Mouse (Mus musculus): Measurements from ENCODE around the gene Faf2. TPM values are rescaled to one million over a fixed set of nuclear protein-coding genes. Genes with fewer than 3 reads are reported as not detected.
"Not testable (repeated sequence)": the region's sequence is repeated elsewhere in the genome, so short reads cannot be mapped to it uniquely, and the experiment has no call there.

Gene Faf2
- polyA plus RNA-seq, 1 experiment from 2014 or later, result 120 TPM

- ATAC-seq (ENCODE audit: insufficient number of reproducible peaks, insufficient read depth, low FRiP score, low read depth), result peak; percentile 78
- Histone ChIP-seq H3K4me2 (replicated peaks; ENCODE audit: low read depth, low read length) (peak within 1 kb of the TSS; percentile 95), H3K9ac (replicated peaks; ENCODE audit: low read depth, low read length) (peak within 1 kb of the TSS; percentile 67), H3K4me1 (ENCODE audit: control insufficient read depth, insufficient read depth, low read length) (peaks cover 7% of the 10 kb centered on the region; the same call in 1 of the 2 replicates), H3K4me3 (ENCODE audit: low read depth, low read length) (peak within 1 kb of the TSS; percentile 62), H3K9me3 (ENCODE audit: control insufficient read depth, low read depth, low read length) (no peaks in the 10 kb centered on the region), H3K36me3 (ENCODE audit: control insufficient read depth, insufficient read depth, low read length) (no peaks in the 10 kb centered on the region; the same call in 1 of the 2 replicates), H3K27ac (ENCODE audit: low read length) (peak within 1 kb of the TSS; percentile 44; the same call in 1 of the 2 replicates), H3K27me3 (ENCODE audit: control insufficient read depth, insufficient read depth, low read length) (no peaks in the 10 kb centered on the region)
- WGBS, result under 1% methylated on average over 66 of the region's 66 CpGs
Measured at GRCm38 (mm10) chr13:54610972-54611754, 10.4 kb upstream of the Faf2 start, which contains the start of gene Cltb. Cltb (minus strand) TSS chr13:54611344.

DNA sequence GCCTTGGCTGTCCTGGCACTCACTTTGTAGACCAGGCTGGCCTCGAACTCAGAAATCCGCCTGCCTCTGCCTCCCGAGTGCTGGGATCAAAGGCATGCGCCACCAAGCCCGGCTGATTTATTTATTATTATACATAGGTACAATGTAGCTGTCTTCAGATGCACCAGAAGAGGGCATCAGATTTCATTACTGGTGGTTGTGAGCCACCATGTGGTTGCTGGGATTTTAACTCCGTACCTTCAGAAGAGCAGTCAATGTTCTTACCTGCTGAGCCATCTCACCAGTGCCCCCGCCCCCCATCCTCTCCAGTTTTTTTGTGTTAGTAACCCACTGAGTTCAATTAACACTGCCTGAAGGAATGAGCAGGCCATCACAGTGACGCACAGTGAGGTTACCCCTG, 8.4 kb upstream of the Faf2 start:
- not testable (repeated sequence) for ATAC-seq (ENCODE audit: insufficient number of reproducible peaks, insufficient read depth, low FRiP score, low read depth); H3K27me3 ChIP-seq (ENCODE audit: control insufficient read depth, insufficient read depth, low read length); H3K9ac ChIP-seq (replicated peaks; ENCODE audit: low read depth, low read length); H3K36me3 ChIP-seq (ENCODE audit: control insufficient read depth, insufficient read depth, low read length); H3K9me3 ChIP-seq (ENCODE audit: control insufficient read depth, low read depth, low read length); H3K27ac ChIP-seq (ENCODE audit: low read length); H3K4me2 ChIP-seq (replicated peaks; ENCODE audit: low read depth, low read length); H3K4me3 ChIP-seq (ENCODE audit: low read depth, low read length); H3K4me1 ChIP-seq (ENCODE audit: control insufficient read depth, insufficient read depth, low read length)
- 81% methylated on average over 8 of the region's 8 CpGs for WGBS

DNA sequence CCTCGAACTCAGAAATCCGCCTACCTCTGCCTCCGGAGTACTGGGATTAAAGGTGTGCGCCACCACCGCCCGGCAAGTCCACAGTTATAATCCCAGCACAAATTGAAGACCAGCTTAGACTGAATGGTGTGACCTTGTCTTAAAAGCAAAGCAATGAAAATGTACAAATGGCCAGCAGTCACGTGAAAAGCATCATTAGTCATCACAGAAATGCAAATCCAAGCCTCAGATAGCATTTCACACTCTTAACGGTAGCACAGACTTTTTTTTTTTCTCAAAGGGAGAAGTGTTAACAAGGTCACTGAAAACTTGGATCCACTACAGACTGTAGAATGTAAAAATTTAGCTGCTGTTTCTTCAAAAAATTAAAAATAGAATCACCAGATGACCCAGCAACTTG, 5.3 kb upstream of the Faf2 start:
- Histone ChIP-seq H3K36me3 (ENCODE audit: control insufficient read depth, insufficient read depth, low read length) (no peaks in the 10 kb centered on the region), H3K27ac (ENCODE audit: low read length) (no peak overlapping the region), H3K4me3 (ENCODE audit: low read depth, low read length) (no peak overlapping the region), H3K9me3 (ENCODE audit: control insufficient read depth, low read depth, low read length) (no peaks in the 10 kb centered on the region), H3K4me1 (ENCODE audit: control insufficient read depth, insufficient read depth, low read length) (no peaks in the 10 kb centered on the region), H3K4me2 (replicated peaks; ENCODE audit: low read depth, low read length) (no peak overlapping the region), H3K9ac (replicated peaks; ENCODE audit: low read depth, low read length) (no peak overlapping the region), H3K27me3 (ENCODE audit: control insufficient read depth, insufficient read depth, low read length) (no peaks in the 10 kb centered on the region)
- no peak for ATAC-seq (ENCODE audit: insufficient number of reproducible peaks, insufficient read depth, low FRiP score, low read depth)
- 73% methylated on average over 8 of the region's 8 CpGs for WGBS

GRCm38 (mm10) chr13:54616998-54617397, 4.6 kb upstream of the Faf2 start:
- H3K9me3 ChIP-seq (ENCODE audit: control insufficient read depth, low read depth, low read length), result no peaks in the 10 kb centered on the region
- no peak overlapping the region for H3K9ac ChIP-seq (replicated peaks; ENCODE audit: low read depth, low read length)
- H3K4me2 ChIP-seq (replicated peaks; ENCODE audit: low read depth, low read length), result no peak overlapping the region
- 64% methylated on average over 6 of the region's 6 CpGs for WGBS
- H3K4me3 ChIP-seq (ENCODE audit: low read depth, low read length), result no peak overlapping the region
- no peak overlapping the region for H3K27ac ChIP-seq (ENCODE audit: low read length)
- H3K36me3 ChIP-seq (ENCODE audit: control insufficient read depth, insufficient read depth, low read length), result no peaks in the 10 kb centered on the region
- no peaks in the 10 kb centered on the region for H3K27me3 ChIP-seq (ENCODE audit: control insufficient read depth, insufficient read depth, low read length)
- no peaks in the 10 kb centered on the region for H3K4me1 ChIP-seq (ENCODE audit: control insufficient read depth, insufficient read depth, low read length)
- ATAC-seq (ENCODE audit: insufficient number of reproducible peaks, insufficient read depth, low FRiP score, low read depth), result no peak

GRCm38 (mm10) chr13:54621960-54622521, 457 bp downstream of the Faf2 start:
- no peaks in the 10 kb centered on the region for H3K9me3 ChIP-seq (ENCODE audit: control insufficient read depth, low read depth, low read length)
- peak overlapping the region; percentile 87 for H3K9ac ChIP-seq (replicated peaks; ENCODE audit: low read depth, low read length)
- H3K36me3 ChIP-seq (ENCODE audit: control insufficient read depth, insufficient read depth, low read length), result no peaks in the 10 kb centered on the region
- under 1% methylated on average over 27 of the region's 27 CpGs for WGBS
- peak overlapping the region; percentile 82 for H3K27ac ChIP-seq (ENCODE audit: low read length)
- H3K4me3 ChIP-seq (ENCODE audit: low read depth, low read length), result peak overlapping the region; percentile 96
- H3K4me1 ChIP-seq (ENCODE audit: control insufficient read depth, insufficient read depth, low read length), result peaks cover 14% of the 10 kb centered on the region; the same call in 1 of the 2 replicates
- no peaks in the 10 kb centered on the region for H3K27me3 ChIP-seq (ENCODE audit: control insufficient read depth, insufficient read depth, low read length)
- H3K4me2 ChIP-seq (replicated peaks; ENCODE audit: low read depth, low read length), result peak overlapping the region; percentile 92
- peak; percentile 73; the same call in 1 of the 2 replicates for ATAC-seq (ENCODE audit: insufficient number of reproducible peaks, insufficient read depth, low FRiP score, low read depth)

- Histone ChIP-seq H3K9ac (replicated peaks; ENCODE audit: low read depth, low read length) (no peak overlapping the region), H3K36me3 (ENCODE audit: control insufficient read depth, insufficient read depth, low read length) (peaks cover 4% of the 10 kb centered on the region; the same call in 1 of the 2 replicates), H3K4me1 (ENCODE audit: control insufficient read depth, insufficient read depth, low read length) (no peaks in the 10 kb centered on the region), H3K27ac (ENCODE audit: low read length) (no peak overlapping the region), H3K4me3 (ENCODE audit: low read depth, low read length) (no peak overlapping the region), H3K4me2 (replicated peaks; ENCODE audit: low read depth, low read length) (no peak overlapping the region), H3K9me3 (ENCODE audit: control insufficient read depth, low read depth, low read length) (no peaks in the 10 kb centered on the region), H3K27me3 (ENCODE audit: control insufficient read depth, insufficient read depth, low read length) (no peaks in the 10 kb centered on the region)
- 85% methylated on average over 4 of the region's 4 CpGs for WGBS
- no peak for ATAC-seq (ENCODE audit: insufficient number of reproducible peaks, insufficient read depth, low FRiP score, low read depth)
Measured at GRCm38 (mm10) chr13:54629128-54629527, 7.5 kb downstream of the Faf2 start.

DNA sequence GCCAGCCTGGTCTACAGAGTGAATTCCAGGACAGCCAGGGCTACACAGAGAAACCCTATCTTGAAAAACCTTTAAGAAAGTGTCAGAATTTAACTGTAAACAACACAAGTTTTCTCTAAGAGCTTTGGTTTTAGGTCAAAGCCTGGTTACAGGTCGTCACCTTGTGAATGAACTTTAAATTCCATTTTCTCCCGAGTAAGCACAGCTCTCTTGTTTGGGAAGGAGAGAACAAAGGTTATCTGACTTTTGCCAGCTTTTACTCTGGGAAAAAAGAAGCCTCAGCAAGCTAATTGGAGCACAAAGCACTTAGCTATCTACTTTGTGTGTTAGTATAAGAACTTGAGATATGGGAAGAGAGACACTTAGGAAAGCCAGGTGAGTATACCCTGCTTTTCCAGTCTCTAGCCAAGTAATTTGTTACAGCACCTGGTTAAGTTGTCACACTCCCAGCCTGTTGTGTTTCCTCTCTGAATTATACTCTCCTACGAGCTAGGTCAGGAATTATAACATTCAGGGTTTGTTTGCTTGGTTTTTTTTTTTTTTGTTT, 11.2 kb downstream of the Faf2 start:
- Histone ChIP-seq H3K9ac (replicated peaks; ENCODE audit: low read depth, low read length) (no peak overlapping the region), H3K27me3 (ENCODE audit: control insufficient read depth, insufficient read depth, low read length) (no peaks in the 10 kb centered on the region), H3K36me3 (ENCODE audit: control insufficient read depth, insufficient read depth, low read length) (peaks cover 7% of the 10 kb centered on the region), H3K4me3 (ENCODE audit: low read depth, low read length) (no peak overlapping the region), H3K4me2 (replicated peaks; ENCODE audit: low read depth, low read length) (no peak overlapping the region), H3K9me3 (ENCODE audit: control insufficient read depth, low read depth, low read length) (no peaks in the 10 kb centered on the region), H3K4me1 (ENCODE audit: control insufficient read depth, insufficient read depth, low read length) (no peaks in the 10 kb centered on the region), H3K27ac (ENCODE audit: low read length) (no peak overlapping the region)
- 50% methylated on average over 3 of the region's 3 CpGs for WGBS
- ATAC-seq (ENCODE audit: insufficient number of reproducible peaks, insufficient read depth, low FRiP score, low read depth), result no peak

- Histone ChIP-seq H3K27me3 (ENCODE audit: control insufficient read depth, insufficient read depth, low read length) (no peaks in the 10 kb centered on the region), H3K36me3 (ENCODE audit: control insufficient read depth, insufficient read depth, low read length) (peaks cover 19% of the 10 kb centered on the region), H3K4me1 (ENCODE audit: control insufficient read depth, insufficient read depth, low read length) (no peaks in the 10 kb centered on the region), H3K27ac (ENCODE audit: low read length) (no peak overlapping the region), H3K4me2 (replicated peaks; ENCODE audit: low read depth, low read length) (no peak overlapping the region), H3K9me3 (ENCODE audit: control insufficient read depth, low read depth, low read length) (no peaks in the 10 kb centered on the region), H3K4me3 (ENCODE audit: low read depth, low read length) (no peak overlapping the region), H3K9ac (replicated peaks; ENCODE audit: low read depth, low read length) (no peak overlapping the region)
- ATAC-seq (ENCODE audit: insufficient number of reproducible peaks, insufficient read depth, low FRiP score, low read depth), result no peak
- WGBS, result 95% methylated on average over 3 of the region's 3 CpGs
Measured at GRCm38 (mm10) chr13:54635011-54635410, 13.4 kb downstream of the Faf2 start.

Measured in stomach, embryonic 14.5 days (tissue).